Mouse (Mus musculus) cerebellum, adult 2 months (tissue): ENCODE measurements around the gene Pcbp4.
A peak's percentile ranks its signal among the peaks of the same experiment; 100 is the strongest.

Source experiments
- CTCF ChIP-seq: fragments of 200-500 bp; IDR thresholded peaks from 2 replicates; pipeline ENCODE4 v1.5.1; 2011; ENCODE audit warnings: low read depth, mild to moderate bottlenecking, control low read depth, low read length, moderate library complexity, borderline replicate concordance; ENCODE audit not compliant: insufficient read depth
- POLR2A ChIP-seq: fragments of 200-500 bp; IDR thresholded peaks from 2 replicates; pipeline ENCODE4 v1.6.1; 2011; ENCODE audit warnings: low read length, control low read depth, borderline replicate concordance; ENCODE audit not compliant: insufficient read depth

DNA sequence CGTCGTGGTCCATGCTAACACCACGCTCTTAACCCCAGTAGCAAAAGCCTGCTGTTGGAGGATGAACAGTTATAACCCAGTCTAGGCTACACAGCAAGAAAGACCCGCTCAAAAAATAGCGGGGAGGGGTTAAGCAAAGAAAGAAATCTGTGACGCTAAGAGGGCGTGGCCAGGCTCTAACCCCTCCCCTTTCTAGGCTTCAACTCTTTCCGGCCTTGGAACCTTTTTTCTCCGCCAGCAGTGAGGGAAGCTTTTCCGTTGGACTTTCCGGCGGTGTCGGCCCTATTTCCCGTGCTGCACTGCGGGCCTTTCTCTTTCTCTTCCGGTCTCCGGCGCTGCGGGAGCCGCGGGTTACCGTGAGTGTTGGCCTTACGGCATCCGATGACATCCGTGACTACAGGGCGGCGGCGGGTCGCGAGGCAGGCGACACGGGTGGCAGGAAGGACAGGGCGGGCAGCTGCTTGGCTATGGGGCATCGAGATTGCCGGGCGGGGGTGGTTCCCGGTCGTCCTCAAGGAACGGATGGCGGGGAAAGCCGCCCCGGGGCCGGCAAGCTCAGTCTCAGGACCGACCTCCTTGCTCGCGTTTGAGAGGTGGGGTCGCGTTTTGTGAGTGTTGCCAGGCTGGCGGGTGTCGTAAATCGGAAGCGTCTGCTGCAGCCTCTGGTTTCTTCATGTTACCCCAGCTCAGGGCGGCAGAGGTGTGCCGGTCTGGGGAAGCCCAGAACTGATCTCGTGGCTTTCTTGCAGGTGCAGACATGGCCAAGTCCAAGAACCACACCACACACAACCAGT is 23.7 kb upstream of the Pcbp4 start, which contains the start of gene Rpl29:
- TF ChIP-seq CTCF, result no peak
- peak; percentile 73 for TF ChIP-seq POLR2A
